Comparison of ENCODE assay signal across 8 mouse cellular contexts in the genomic region with DNA sequence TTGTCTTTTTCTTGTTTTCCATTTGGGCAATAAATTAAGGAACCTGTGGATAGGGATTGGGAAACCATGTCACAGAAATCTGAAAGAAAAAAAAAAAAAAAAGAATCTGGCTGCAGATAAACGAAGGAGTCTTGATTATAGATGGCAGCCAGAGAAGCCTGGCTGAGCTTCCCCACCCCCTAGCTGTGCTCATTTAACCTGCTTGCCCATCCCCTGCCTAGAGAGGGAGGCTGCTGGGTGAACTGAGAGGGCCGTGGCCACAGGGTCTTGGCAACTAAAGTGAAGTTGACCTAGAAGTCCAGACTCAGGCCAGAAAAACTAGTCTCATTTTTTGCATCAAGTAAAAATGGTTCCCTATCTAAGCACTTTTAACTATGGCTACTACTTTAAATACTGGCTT. TPM values are rescaled to one million over a fixed set of nuclear protein-coding genes. Genes with fewer than 3 reads are reported as not detected.
DNase-seq lines count a peak whose midpoint lies in the region; ATAC-seq and TF ChIP-seq lines count a peak whose summit lies in the region.

No protein-coding gene starts in this region.

- H3K9ac ChIP-seq in forebrain, embryonic 11.5 days (ENCODE audit: low read length) = peak overlapping the region; percentile 69
- peak overlapping the region; percentile 71 for H3K9ac ChIP-seq in kidney, postnatal 0 days (ENCODE audit: low read depth, low read length)

- no peak for TF ChIP-seq POLR2A in kidney, adult 2 months (IDR thresholded peaks at IDR 0.05; ENCODE audit: low read depth, low read length)
- TF ChIP-seq POLR2A in myocyte (IDR thresholded peaks at IDR 0.05; ENCODE audit: insufficient read length, low read depth) = no peak

- H3K27ac ChIP-seq in kidney, adult 2 months (ENCODE audit: insufficient read depth, low read depth, low read length) = no peak overlapping the region
- peak overlapping the region; percentile 86 for H3K27ac ChIP-seq in forebrain, embryonic 11.5 days (ENCODE audit: low read depth, low read length)
- H3K27ac ChIP-seq in kidney, postnatal 0 days = peak overlapping the region; percentile 96

- no peaks in the 10 kb centered on the region for H3K9me3 ChIP-seq in forebrain, embryonic 11.5 days (ENCODE audit: control insufficient read depth, low read length)
- H3K9me3 ChIP-seq in kidney, postnatal 0 days (replicated peaks; ENCODE audit: low read length) = no peaks in the 10 kb centered on the region

- 0% methylated on average over 2 of the region's 2 CpGs for WGBS in kidney, adult 2 months
- WGBS in forebrain, embryonic 11.5 days = 2% methylated on average over 2 of the region's 2 CpGs
- WGBS in kidney, postnatal 0 days = 3% methylated on average over 2 of the region's 2 CpGs

- TF ChIP-seq CTCF in kidney, adult 2 months (conservative IDR thresholded peaks at IDR 0.05; ENCODE audit: insufficient read depth, insufficient read length, low read depth, low read length) = no peak
- TF ChIP-seq CTCF in kidney, postnatal 0 days (IDR thresholded peaks at IDR 0.05; ENCODE audit: low read depth) = no peak

- H3K4me1 ChIP-seq in kidney, adult 2 months (ENCODE audit: control insufficient read depth, insufficient read depth, low read length) = peaks cover 18% of the 10 kb centered on the region
- H3K4me1 ChIP-seq in forebrain, embryonic 11.5 days (replicated peaks; ENCODE audit: control insufficient read depth, insufficient read depth, low read length) = peaks cover 22% of the 10 kb centered on the region; the same call in 1 of the 2 replicates
- peaks cover 6% of the 10 kb centered on the region; the same call in 1 of the 2 replicates for H3K4me1 ChIP-seq in kidney, postnatal 0 days (replicated peaks; ENCODE audit: insufficient read depth, low read length)

- H3ac ChIP-seq in myocyte (ENCODE audit: control insufficient read depth, insufficient read length) = peak overlapping the region; percentile 11

- ATAC-seq in forebrain, embryonic 11.5 days (replicated peaks; ENCODE audit: low FRiP score) = no peak
- ATAC-seq in kidney, postnatal 0 days (replicated peaks; ENCODE audit: low FRiP score, low read depth) = no peak

- peak overlapping the region; percentile 54; the same call in 1 of the 2 replicates for H3K4me3 ChIP-seq in kidney, adult 2 months (ENCODE audit: insufficient read depth, low read depth, low read length)
- H3K4me3 ChIP-seq in forebrain, embryonic 11.5 days (ENCODE audit: low read depth, low read length) = peak overlapping the region; percentile 43
- peak overlapping the region; percentile 53 for H3K4me3 ChIP-seq in kidney, postnatal 0 days (replicated peaks; ENCODE audit: low read depth, low read length)
- H3K4me3 ChIP-seq in myocyte = peak overlapping the region; percentile 38

- peak overlapping the region; percentile 99 for H3K4me2 ChIP-seq in forebrain, embryonic 11.5 days (ENCODE audit: low read depth, low read length, severe bottlenecking)
- peak overlapping the region; percentile 94 for H3K4me2 ChIP-seq in kidney, postnatal 0 days (ENCODE audit: low read length)
- peak overlapping the region; percentile 98 for H3K4me2 ChIP-seq in myocyte (ENCODE audit: low read depth)

- no peaks in the 10 kb centered on the region for H3K27me3 ChIP-seq in kidney, adult 2 months (replicated peaks; ENCODE audit: control insufficient read depth, insufficient read depth, low read length)
- H3K27me3 ChIP-seq in forebrain, embryonic 11.5 days (ENCODE audit: control insufficient read depth, insufficient read depth, low read length) = no peaks in the 10 kb centered on the region
- H3K27me3 ChIP-seq in kidney, postnatal 0 days (ENCODE audit: insufficient read depth, low read length) = no peaks in the 10 kb centered on the region
- no peaks in the 10 kb centered on the region for H3K27me3 ChIP-seq in myocyte (ENCODE audit: control insufficient read depth, insufficient read depth, insufficient read length)

- no peaks in the 10 kb centered on the region for H3K36me3 ChIP-seq in kidney, adult 2 months (ENCODE audit: control insufficient read depth, insufficient read depth, low read length)
- peaks cover 10% of the 10 kb centered on the region; the same call in 1 of the 2 replicates for H3K36me3 ChIP-seq in forebrain, embryonic 11.5 days (ENCODE audit: control insufficient read depth, insufficient read depth, low read length)
- H3K36me3 ChIP-seq in kidney, postnatal 0 days (ENCODE audit: insufficient read depth, low read length) = peaks cover 23% of the 10 kb centered on the region
- peaks cover 8% of the 10 kb centered on the region for H3K36me3 ChIP-seq in myocyte (ENCODE audit: control insufficient read depth, insufficient read depth)

- H3K79me2 ChIP-seq in myocyte (ENCODE audit: control insufficient read depth, insufficient read depth) = no peaks in the 10 kb centered on the region

- no peak for DNase-seq in kidney, adult 2 months
- no peak for DNase-seq in kidney, adult 8-10 months
- DNase-seq in NIH3T3 (ENCODE audit: low read depth) = peak; percentile 60
- peak; percentile 60 for DNase-seq in forebrain, embryonic 11.5 days (ENCODE audit: low spot score)
- DNase-seq in kidney, postnatal 0 days (ENCODE audit: low spot score) = peak; percentile 43
- no peak for DNase-seq in spleen, adult 12 weeks (ENCODE audit: low spot score)
- no peak for DNase-seq in left cerebral cortex, postnatal 25 days (ENCODE audit: low spot score in 2 of 2)

- intact Hi-C loops in left cerebral cortex, postnatal 25 days (cut with DNase I) = loop anchor here (5.0 to 10.0 kb wide), 4 partner anchors 101 to 476 kb away; no protein-coding TSS in a partner anchor

TF ChIP-seq in myocyte, 11 proteins besides CTCF, POLR2A, EP300 and RAD21:
- no peak for TF ChIP-seq TCF3 (IDR thresholded peaks at IDR 0.05; ENCODE audit: insufficient read length, low read depth)
- TF ChIP-seq TCF12 (IDR thresholded peaks at IDR 0.05; ENCODE audit: insufficient read depth, poor library complexity, severe bottlenecking) = no peak
- no peak for TF ChIP-seq CEBPB (IDR thresholded peaks at IDR 0.05; ENCODE audit: insufficient read depth, poor library complexity, severe bottlenecking)
- no peak for TF ChIP-seq MYOG (IDR thresholded peaks at IDR 0.05; ENCODE audit: control insufficient read depth in 1 of 3, insufficient read depth in 1 of 3, insufficient read length in 2 of 3, low read depth in 2 of 3)
- no peak for TF ChIP-seq USF1 (IDR thresholded peaks at IDR 0.05; ENCODE audit: low read depth)
- TF ChIP-seq REST (IDR thresholded peaks at IDR 0.05; ENCODE audit: insufficient read depth, insufficient read length) = no peak
- no peak for TF ChIP-seq MYOD1 (IDR thresholded peaks at IDR 0.05; ENCODE audit: control insufficient read depth in 1 of 3, insufficient read length in 2 of 3, low read depth in 2 of 3)
- no peak for TF ChIP-seq POLR2AphosphoS2 (IDR thresholded peaks at IDR 0.05; ENCODE audit: insufficient read length, low read depth)
- TF ChIP-seq E2F4 (IDR thresholded peaks at IDR 0.05; ENCODE audit: insufficient read depth) = no peak
- TF ChIP-seq SRF (IDR thresholded peaks at IDR 0.05; ENCODE audit: control insufficient read depth, insufficient read length, low read depth) = no peak
- TF ChIP-seq MAX (IDR thresholded peaks at IDR 0.05; ENCODE audit: low read depth) = no peak

RNA-seq across cellular contexts. Expression of gene Fbxl22, which starts 3.4 kb away (rescaled TPM):
- 0.74 and 1.6 TPM in 2 replicates for polyA plus RNA-seq in kidney, adult 2 months (2012; rRNA removed)
- 2.5 and 3.0 TPM in 2 replicates for polyA plus RNA-seq in forebrain, embryonic 11.5 days (2014; fragmentation: Nextera tagmentation; extraction: Ambion mirVana)
- polyA plus RNA-seq in kidney, postnatal 0 days (2015; fragmentation: Nextera tagmentation; extraction: Ambion mirVana) = 2.2 and 3.2 TPM in 2 replicates
- polyA plus RNA-seq in myocyte (2012; fragmentation: generic; extraction: Trizol) = 8.0 TPM
- under 1 TPM; 0.34 TPM for total RNA-seq in left cerebral cortex, postnatal 25 days (2021)

Comparison
In these comparisons a context has a peak if more than half of its experiments do, and no peak if none do; other contexts are left out.
1. DNase-seq: peak in NIH3T3 (single experiment), forebrain, embryonic 11.5 days (single experiment) and kidney, postnatal 0 days (single experiment); none in kidney, adult 2 months (single experiment), kidney, adult 8-10 months (0 of 2), spleen, adult 12 weeks (single experiment) and left cerebral cortex, postnatal 25 days (0 of 2).
2. Peak in every context shown above with its lines, with median percentiles within 50 percentile points of each other: H3K4me3 ChIP-seq and H3K4me2 ChIP-seq.